Mouse (Mus musculus) kidney, adult 2 months (tissue): ENCODE measurements around the gene Eci2.

Source experiments
- CTCF ChIP-seq: fragments of 200-500 bp; conservative IDR thresholded peaks from 2 replicates; pipeline ENCODE4 v1.5.1; 2011; ENCODE audit warnings: low read depth, mild to moderate bottlenecking, control low read depth, low read length, moderate library complexity, mixed read lengths; ENCODE audit not compliant: insufficient read depth, insufficient read length
- POLR2A ChIP-seq: fragments of 200-500 bp; IDR thresholded peaks from one replicate; pipeline ENCODE4 v1.6.1; 2011; ENCODE audit warnings: low read depth, low read length, control low read depth

DNA sequence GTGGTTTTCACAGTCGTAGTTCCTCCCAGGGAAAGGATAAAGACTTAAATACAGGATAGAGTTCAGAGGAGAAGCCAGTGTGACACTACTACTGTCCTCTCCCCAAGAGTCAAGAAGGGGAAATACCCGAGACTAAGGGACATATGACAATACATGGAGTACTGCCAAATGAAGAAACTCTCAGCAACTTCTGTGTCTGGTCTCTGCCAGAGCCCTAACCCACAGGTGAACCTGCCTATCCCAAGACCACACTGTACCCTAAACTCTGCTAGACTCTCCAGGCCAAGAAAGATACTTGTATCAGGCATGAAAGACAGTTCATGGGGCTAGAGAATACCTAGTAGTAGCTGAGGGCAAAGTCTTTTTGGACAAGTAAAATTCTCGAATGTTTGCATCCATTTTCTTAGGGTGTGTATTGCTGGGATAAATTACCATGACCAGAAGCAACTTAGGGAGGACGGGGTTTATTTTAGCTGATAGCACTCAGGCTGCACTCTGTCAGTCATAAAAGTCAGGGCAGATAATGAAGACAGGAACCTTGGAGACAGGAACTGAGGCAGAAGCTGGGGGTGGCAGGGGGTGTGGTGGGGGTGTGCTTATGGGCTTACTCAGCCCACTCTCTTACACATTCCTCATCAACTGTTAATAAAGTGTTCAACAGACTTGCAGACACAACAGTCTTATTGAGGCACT lies 35.2 kb downstream of the Eci2 start:
- TF ChIP-seq POLR2A (no peak), CTCF (no peak)
